Mouse (Mus musculus): Measurements from ENCODE around the gene Frat1.

Frat1 gene

GRCm38 (mm10) chr19:41829381-41830105, at the start of gene Frat1:
Gene Frat1 (plus strand): TSS chr19:41829970.
- peak; percentile 89 to 93 for DNase-seq

- no peak for DNase-seq
Measured at GRCm38 (mm10) chr19:41786896-41787295, 42.9 kb upstream of the Frat1 start.

GRCm38 (mm10) chr19:41789110-41789961, 40.4 kb upstream of the Frat1 start:
- DNase-seq: no peak

- no peak for DNase-seq
Measured at GRCm38 (mm10) chr19:41791384-41791783, 38.4 kb upstream of the Frat1 start.

- DNase-seq: no peak
Measured at GRCm38 (mm10) chr19:41792934-41793486, 36.8 kb upstream of the Frat1 start.

GRCm38 (mm10) chr19:41794017-41794416, 35.8 kb upstream of the Frat1 start:
- DNase-seq: no peak

- DNase-seq: no peak
Measured at GRCm38 (mm10) chr19:41794901-41795300, 34.9 kb upstream of the Frat1 start.

- no peak for DNase-seq
Measured at GRCm38 (mm10) chr19:41796148-41796760, 33.5 kb upstream of the Frat1 start.

- DNase-seq: no peak
Measured at GRCm38 (mm10) chr19:41796789-41797327, 32.9 kb upstream of the Frat1 start.

GRCm38 (mm10) chr19:41797536-41797935, 32.2 kb upstream of the Frat1 start:
- DNase-seq: no peak

- no peak for DNase-seq
Measured at GRCm38 (mm10) chr19:41800451-41800850, 29.3 kb upstream of the Frat1 start.

GRCm38 (mm10) chr19:41800986-41801741, 28.6 kb upstream of the Frat1 start:
- DNase-seq: no peak

- peak; percentile 90 to 94 for DNase-seq
Measured at GRCm38 (mm10) chr19:41801742-41802369, 27.9 kb upstream of the Frat1 start, which contains the start of gene Arhgap19. Gene Arhgap19 (minus strand): TSS chr19:41802047.

GRCm38 (mm10) chr19:41803322-41803721, 26.4 kb upstream of the Frat1 start:
- DNase-seq: peak; percentile 26 to 35

GRCm38 (mm10) chr19:41805831-41806230, 23.9 kb upstream of the Frat1 start:
- no peak for DNase-seq

GRCm38 (mm10) chr19:41807497-41807896, 22.3 kb upstream of the Frat1 start:
- no peak for DNase-seq

- DNase-seq: no peak
Measured at GRCm38 (mm10) chr19:41808104-41808634, 21.6 kb upstream of the Frat1 start.

GRCm38 (mm10) chr19:41810074-41810473, 19.7 kb upstream of the Frat1 start:
- DNase-seq: no peak

- no peak for DNase-seq
Measured at GRCm38 (mm10) chr19:41812525-41812924, 17.2 kb upstream of the Frat1 start.

- DNase-seq: no peak
Measured at GRCm38 (mm10) chr19:41813374-41813773, 16.4 kb upstream of the Frat1 start.

- no peak for DNase-seq
Measured at GRCm38 (mm10) chr19:41816410-41816809, 13.4 kb upstream of the Frat1 start.

Measured in kidney, postnatal 4 days (tissue).